8 mouse cellular contexts compared by ENCODE assay signal in the genomic region with DNA sequence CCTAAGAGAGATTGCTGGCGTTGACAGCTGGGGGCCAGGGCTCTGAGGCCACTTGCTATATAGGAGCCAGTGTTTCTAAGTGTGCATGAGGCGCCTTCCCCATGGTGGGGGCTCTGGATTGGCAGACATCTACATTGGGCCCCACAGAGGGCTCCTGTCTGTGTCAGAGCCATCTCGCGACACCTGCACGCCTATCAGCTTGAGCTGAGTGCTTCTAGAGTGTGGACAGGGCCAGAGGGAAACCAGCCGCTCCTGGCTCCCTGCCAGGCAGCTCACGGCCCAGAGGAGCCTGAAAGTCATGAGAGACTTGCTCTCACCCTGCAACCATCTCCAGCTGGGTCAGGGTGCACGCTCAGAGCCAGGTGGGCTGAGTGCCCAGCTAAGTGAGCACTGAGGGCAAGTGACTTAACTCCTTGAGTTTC.
DNase-seq lines count a peak whose midpoint lies in the region; ATAC-seq lines count a peak whose summit lies in the region.

No protein-coding gene starts in this region.

- no peak overlapping the region for H3K4me3 ChIP-seq in intestine, embryonic 16.5 days (ENCODE audit: low read length)
- H3K4me3 ChIP-seq in lung, embryonic 16.5 days (ENCODE audit: low read length): no peak overlapping the region

- no peaks in the 10 kb centered on the region for H3K27me3 ChIP-seq in intestine, embryonic 16.5 days (replicated peaks; ENCODE audit: control insufficient read depth, insufficient read depth, low read length)
- no peaks in the 10 kb centered on the region for H3K27me3 ChIP-seq in lung, embryonic 16.5 days (ENCODE audit: control insufficient read depth, insufficient read depth, low read depth, low read length)

- no peaks in the 10 kb centered on the region for H3K36me3 ChIP-seq in intestine, embryonic 16.5 days (ENCODE audit: control insufficient read depth, insufficient read depth, low read length)
- no peaks in the 10 kb centered on the region for H3K36me3 ChIP-seq in lung, embryonic 16.5 days (ENCODE audit: control insufficient read depth, insufficient read depth, low read length)

- peaks cover 12% of the 10 kb centered on the region for H3K4me1 ChIP-seq in intestine, embryonic 16.5 days (ENCODE audit: control insufficient read depth, insufficient read depth, low read length)
- H3K4me1 ChIP-seq in lung, embryonic 16.5 days (replicated peaks; ENCODE audit: control insufficient read depth, insufficient read depth, low read length): peaks cover 18% of the 10 kb centered on the region

- peak overlapping the region; percentile 23; the same call in 1 of the 2 replicates for H3K27ac ChIP-seq in intestine, embryonic 16.5 days (ENCODE audit: low read length)
- H3K27ac ChIP-seq in lung, embryonic 16.5 days (ENCODE audit: low read length): peak overlapping the region; percentile 74

- peak; percentile 92 for ATAC-seq in intestine, embryonic 16.5 days
- peak; percentile 96 for ATAC-seq in lung, embryonic 16.5 days (ENCODE audit: low read depth)

- peak; percentile 24 for DNase-seq in right cerebral cortex, postnatal 14 days
- no peak for DNase-seq in right cerebral cortex, adult 2 months (ENCODE audit: low spot score in 2 of 2)
- DNase-seq in gastrocnemius, postnatal 10 days: peak; percentile 68
- peak; percentile 72 for DNase-seq in thymus, postnatal 14 days
- DNase-seq in natural killer cell, adult 2 months (ENCODE audit: low spot score in 2 of 2): no peak
- DNase-seq in left cerebral cortex, adult 18-20 months (ENCODE audit: low spot score in 2 of 2): no peak

- H3K9me3 ChIP-seq in intestine, embryonic 16.5 days (ENCODE audit: control insufficient read depth, low read length): no peaks in the 10 kb centered on the region
- no peaks in the 10 kb centered on the region for H3K9me3 ChIP-seq in lung, embryonic 16.5 days (ENCODE audit: control insufficient read depth, low read length)

- H3K4me2 ChIP-seq in intestine, embryonic 16.5 days (ENCODE audit: low read depth, low read length): no peak overlapping the region
- H3K4me2 ChIP-seq in lung, embryonic 16.5 days (ENCODE audit: low read depth, low read length): no peak overlapping the region

- no peak overlapping the region for H3K9ac ChIP-seq in intestine, embryonic 16.5 days (ENCODE audit: low read depth, low read length)
- H3K9ac ChIP-seq in lung, embryonic 16.5 days (ENCODE audit: low read length): no peak overlapping the region; the same call in 1 of the 2 replicates

- 43% methylated on average over 8 of the region's 8 CpGs for whole genome bisulfite sequencing in intestine, embryonic 16.5 days
- WGBS in lung, embryonic 16.5 days: 12% methylated on average over 8 of the region's 8 CpGs

Comparison
In these comparisons a context has a peak if more than half of its experiments do, and no peak if none do; other contexts are left out.
1. DNase-seq: peak in right cerebral cortex, postnatal 14 days (single experiment), gastrocnemius, postnatal 10 days (single experiment) and thymus, postnatal 14 days (single experiment); none in right cerebral cortex, adult 2 months (0 of 2), natural killer cell, adult 2 months (0 of 2) and left cerebral cortex, adult 18-20 months (0 of 2).